Comparison of ENCODE assay signal across 22 mouse cellular contexts in the genomic region with DNA sequence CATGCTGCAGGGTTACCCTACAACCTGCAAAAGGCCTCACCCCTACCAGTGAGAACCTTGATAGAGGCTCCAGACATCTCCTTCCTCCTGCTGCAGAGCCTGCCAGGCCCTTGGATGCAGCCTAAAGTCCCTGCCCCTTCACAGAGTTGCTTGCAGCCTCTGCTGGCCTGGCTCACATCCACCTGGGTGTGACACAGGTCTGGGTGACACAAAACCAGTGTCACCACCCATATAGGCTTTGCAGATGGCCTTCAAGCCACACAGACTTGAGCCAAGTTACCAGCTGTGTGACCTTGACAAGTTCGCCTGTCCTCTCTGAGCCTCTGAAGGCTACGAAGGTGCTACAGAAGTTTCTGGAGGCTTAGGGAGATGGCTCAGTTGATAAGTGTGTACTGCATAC.
DNase-seq lines count a peak whose midpoint lies in the region; ATAC-seq lines count a peak whose summit lies in the region.
"Had no signal": no experiment of that assay in that cellular context is flagged by ENCODE, and none has a peak within 500 bp of the region (broad histone marks: within the 10 kb centered on the region; RNA-seq: fewer than 3 reads in every experiment).

No protein-coding gene starts in this region.

- H3K4me2 ChIP-seq in midbrain, embryonic 13.5 days (replicated peaks): no peak overlapping the region
- H3K4me2 ChIP-seq: embryonic facial prominence, embryonic 12.5 days; forebrain, embryonic 13.5 days; forebrain, embryonic 15.5 days had no signal

- DNase-seq in adrenal gland, adult 2 months: peak; percentile 36
- DNase-seq in adrenal gland, adult 8-10 months: no peak
- peak; percentile 25 for DNase-seq in adrenal gland, postnatal 25 days
- no peak for DNase-seq in adrenal gland, postnatal 10 days
- no peak for DNase-seq in midbrain, embryonic 10.5 days (ENCODE audit: low spot score)
- DNase-seq in spleen, postnatal 10 days (ENCODE audit: low spot score in 2 of 2): no peak
- DNase-seq: B cell, adult 2 months; cerebellum, adult 11 months; cerebellum, adult 18-20 months; cerebellum, adult 8-10 months; cerebellum, adult 9-11 months; cerebellum, postnatal 14 days; cerebellum, postnatal 36 days; embryo, embryonic 11 days; forebrain, postnatal 0 days had no signal

- WGBS in midbrain, embryonic 10.5 days: 93% methylated on average over 2 of the region's 2 CpGs
- WGBS in midbrain, embryonic 13.5 days: 94% methylated on average over 2 of the region's 2 CpGs

- H3K36me3 ChIP-seq in midbrain, embryonic 10.5 days: no peaks in the 10 kb centered on the region
- no peaks in the 10 kb centered on the region for H3K36me3 ChIP-seq in midbrain, embryonic 13.5 days
- H3K36me3 ChIP-seq: embryonic facial prominence, embryonic 12.5 days; forebrain, embryonic 15.5 days; G1E had no signal

- H3K27ac ChIP-seq in midbrain, embryonic 10.5 days (replicated peaks): peak overlapping the region; percentile 52; the same call in 1 of the 2 replicates
- no peak overlapping the region for H3K27ac ChIP-seq in midbrain, embryonic 13.5 days
- H3K27ac ChIP-seq: embryonic facial prominence, embryonic 12.5 days; forebrain, embryonic 13.5 days; forebrain, embryonic 15.5 days had no signal

- H3K4me1 ChIP-seq in midbrain, embryonic 10.5 days: no peaks in the 10 kb centered on the region; the same call in 1 of the 2 replicates
- H3K4me1 ChIP-seq in midbrain, embryonic 13.5 days (replicated peaks): no peaks in the 10 kb centered on the region
- H3K4me1 ChIP-seq: forebrain, embryonic 13.5 days; forebrain, embryonic 15.5 days had no signal

- no peak overlapping the region for H3K9ac ChIP-seq in midbrain, embryonic 13.5 days (replicated peaks)
- H3K9ac ChIP-seq: embryonic facial prominence, embryonic 12.5 days; forebrain, embryonic 13.5 days; forebrain, embryonic 15.5 days; forebrain, postnatal 0 days had no signal

- no peaks in the 10 kb centered on the region; the same call in 1 of the 2 replicates for H3K9me3 ChIP-seq in midbrain, embryonic 10.5 days (replicated peaks)
- H3K9me3 ChIP-seq in midbrain, embryonic 13.5 days: no peaks in the 10 kb centered on the region
- H3K9me3 ChIP-seq: embryonic facial prominence, embryonic 12.5 days; forebrain, embryonic 13.5 days; forebrain, embryonic 15.5 days had no signal

- H3K4me3 ChIP-seq in midbrain, embryonic 10.5 days: no peak overlapping the region
- H3K4me3 ChIP-seq in midbrain, embryonic 13.5 days (replicated peaks): no peak overlapping the region
- H3K4me3 ChIP-seq: embryonic facial prominence, embryonic 12.5 days; forebrain, embryonic 13.5 days; forebrain, embryonic 15.5 days had no signal

- H3K27me3 ChIP-seq in midbrain, embryonic 10.5 days (ENCODE audit: low read depth, poor library complexity, severe bottlenecking): no peaks in the 10 kb centered on the region
- no peaks in the 10 kb centered on the region for H3K27me3 ChIP-seq in midbrain, embryonic 13.5 days
- H3K27me3 ChIP-seq: embryonic facial prominence, embryonic 12.5 days; forebrain, embryonic 13.5 days; forebrain, embryonic 15.5 days; Patski had no signal

- no peak for ATAC-seq in midbrain, embryonic 13.5 days
- ATAC-seq: CD4-positive, CD25-positive, alpha-beta regulatory T cell, adult 4 months; forebrain, embryonic 13.5 days; forebrain, embryonic 15.5 days; forebrain, postnatal 0 days; Patski had no signal

Comparison
In these comparisons a context has a peak if more than half of its experiments do, and no peak if none do; other contexts are left out.
1. DNase-seq: peak in adrenal gland, adult 2 months (single experiment) and adrenal gland, postnatal 25 days (single experiment); none in adrenal gland, adult 8-10 months (single experiment), adrenal gland, postnatal 10 days (single experiment), midbrain, embryonic 10.5 days (single experiment) and spleen, postnatal 10 days (0 of 2).